Mouse (Mus musculus) lung, adult 2 months (tissue): Measurements from ENCODE around the gene Sidt1. TPM values are rescaled to one million over a fixed set of nuclear protein-coding genes. Genes with fewer than 3 reads are reported as not detected.

Experiments
- DNase-seq: peaks from one replicate; pipeline ENCODE4 v3.0.0; 2022
- H3K4me1 ChIP-seq: fragments of 200-500 bp; 2 replicates; pipeline ENCODE4 v1.6.1; 2011; ENCODE audit warnings: low read length; ENCODE audit not compliant: control insufficient read depth, insufficient read depth
- H3K4me3 ChIP-seq: fragments of 200-500 bp; replicated peaks from 2 replicates; pipeline ENCODE3; 2011; ENCODE audit warnings: low read depth, mild to moderate bottlenecking, control low read depth, low read length; ENCODE audit errors: extremely low read depth
- CTCF ChIP-seq: fragments of 200-500 bp; IDR thresholded peaks from 2 replicates; pipeline ENCODE4 v1.5.1; 2011; ENCODE audit warnings: mild to moderate bottlenecking, low read length, control low read depth; ENCODE audit not compliant: insufficient read depth
- POLR2A ChIP-seq: fragments of 200-500 bp; IDR thresholded peaks from 2 replicates; pipeline ENCODE4 v1.6.1; 2011; ENCODE audit warnings: low read depth, mild to moderate bottlenecking, control low read depth, low read length, borderline replicate concordance; ENCODE audit errors: extremely low read depth
- WGBS: fragments of 180-500 bp; shearing (Covaris S2); methylation state at CpG from one replicate; pipeline ENCODE4 v1.1.7; 2018; 5-methylcytosine and 5-hydroxymethylcytosine counted together
- polyA plus RNA-seq: library from polyadenylated mRNA; depleted of rRNA; stranded (reverse); fragments of >200 nt; gene quantifications from 2 replicates; pipeline ENCODE4 v1.2.3, GENCODE M21; 2012; rRNA removed

The Sidt1 gene
- polyA plus RNA-seq, result 2.9 and 4.3 TPM in 2 replicates

DNA sequence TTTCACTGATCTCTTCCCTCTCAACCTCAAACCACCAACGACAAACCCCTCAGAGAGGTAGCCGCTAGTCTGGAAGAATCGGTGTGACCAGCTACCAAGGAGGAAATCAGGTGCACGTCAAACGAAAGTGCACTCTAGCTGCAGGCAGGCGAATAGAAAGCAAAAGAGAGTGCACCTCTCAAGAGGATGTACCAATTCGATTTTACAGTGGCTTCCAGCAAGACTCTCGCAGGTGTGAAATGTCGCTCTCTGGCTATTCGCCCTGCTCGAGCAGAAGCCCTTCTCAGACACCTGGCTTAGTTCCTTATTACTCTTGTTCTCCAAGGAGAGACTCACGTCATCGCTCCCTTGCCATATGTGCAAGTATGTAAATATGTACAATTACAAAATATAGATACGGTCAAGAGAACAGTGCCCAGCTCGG, at the start of gene Sidt1:
Gene Sidt1 (minus strand): TSS at position 336 of the 424 bp plus-strand sequence.
- WGBS, result 5% methylated on average over 15 of the region's 15 CpGs
- Histone ChIP-seq H3K4me3 (peak within 1 kb of the TSS; percentile 64), H3K4me1 (peaks cover 3% of the 10 kb centered on the region; the same call in 1 of the 2 replicates)
- TF ChIP-seq CTCF (no peak), POLR2A (no peak)
- peak; percentile 23 for DNase-seq

GRCm38 (mm10) chr16:44381578-44381977, 48.6 kb upstream of the Sidt1 start:
- no peak for DNase-seq
- 61% methylated on average over 2 of the region's 5 CpGs for WGBS
- TF ChIP-seq CTCF (no peak), POLR2A (no peak)

DNA sequence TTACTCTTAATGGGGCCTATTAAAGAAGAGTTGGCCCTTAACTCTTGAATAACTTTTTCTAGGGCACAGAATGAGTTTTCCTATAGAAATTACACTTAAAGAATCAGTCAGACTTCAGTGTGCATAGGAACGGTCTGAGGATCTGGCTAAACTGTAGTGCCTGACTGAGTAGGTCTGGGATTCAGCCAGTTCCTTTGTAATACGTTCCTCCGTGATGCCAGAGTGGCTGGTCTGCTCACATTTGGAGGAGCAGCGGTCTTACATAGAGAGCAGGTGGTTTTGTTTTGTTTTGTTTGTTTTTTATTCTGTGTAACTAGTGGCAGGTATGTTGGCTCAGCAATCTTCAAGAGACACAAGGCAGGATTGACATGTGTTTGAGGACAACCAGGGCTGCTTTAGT, 47.0 kb upstream of the Sidt1 start:
- Histone ChIP-seq H3K4me1 (no peaks in the 10 kb centered on the region), H3K4me3 (no peak overlapping the region)
- DNase-seq, result no peak
- TF ChIP-seq POLR2A (no peak), CTCF (no peak)
- 80% methylated on average over 4 of the region's 4 CpGs for WGBS

More at GRCm38 (mm10) chr16:44381578-44381977, 48.6 kb upstream of the Sidt1 start:
- Histone ChIP-seq H3K4me1 (no peaks in the 10 kb centered on the region), H3K4me3 (no peak overlapping the region)

GRCm38 (mm10) chr16:44375459-44375858, 42.5 kb upstream of the Sidt1 start:
- WGBS, result 91% methylated on average over 4 of the region's 4 CpGs
- no peak for DNase-seq

GRCm38 (mm10) chr16:44365522-44365921, 32.5 kb upstream of the Sidt1 start:
- TF ChIP-seq POLR2A (no peak), CTCF (no peak)
- Histone ChIP-seq H3K4me1 (no peaks in the 10 kb centered on the region), H3K4me3 (no peak overlapping the region)
- 91% methylated on average over 7 of the region's 7 CpGs for WGBS
- no peak for DNase-seq

More at GRCm38 (mm10) chr16:44375459-44375858, 42.5 kb upstream of the Sidt1 start:
- Histone ChIP-seq H3K4me1 (no peaks in the 10 kb centered on the region), H3K4me3 (no peak overlapping the region)
- TF ChIP-seq CTCF (no peak), POLR2A (no peak)

DNA sequence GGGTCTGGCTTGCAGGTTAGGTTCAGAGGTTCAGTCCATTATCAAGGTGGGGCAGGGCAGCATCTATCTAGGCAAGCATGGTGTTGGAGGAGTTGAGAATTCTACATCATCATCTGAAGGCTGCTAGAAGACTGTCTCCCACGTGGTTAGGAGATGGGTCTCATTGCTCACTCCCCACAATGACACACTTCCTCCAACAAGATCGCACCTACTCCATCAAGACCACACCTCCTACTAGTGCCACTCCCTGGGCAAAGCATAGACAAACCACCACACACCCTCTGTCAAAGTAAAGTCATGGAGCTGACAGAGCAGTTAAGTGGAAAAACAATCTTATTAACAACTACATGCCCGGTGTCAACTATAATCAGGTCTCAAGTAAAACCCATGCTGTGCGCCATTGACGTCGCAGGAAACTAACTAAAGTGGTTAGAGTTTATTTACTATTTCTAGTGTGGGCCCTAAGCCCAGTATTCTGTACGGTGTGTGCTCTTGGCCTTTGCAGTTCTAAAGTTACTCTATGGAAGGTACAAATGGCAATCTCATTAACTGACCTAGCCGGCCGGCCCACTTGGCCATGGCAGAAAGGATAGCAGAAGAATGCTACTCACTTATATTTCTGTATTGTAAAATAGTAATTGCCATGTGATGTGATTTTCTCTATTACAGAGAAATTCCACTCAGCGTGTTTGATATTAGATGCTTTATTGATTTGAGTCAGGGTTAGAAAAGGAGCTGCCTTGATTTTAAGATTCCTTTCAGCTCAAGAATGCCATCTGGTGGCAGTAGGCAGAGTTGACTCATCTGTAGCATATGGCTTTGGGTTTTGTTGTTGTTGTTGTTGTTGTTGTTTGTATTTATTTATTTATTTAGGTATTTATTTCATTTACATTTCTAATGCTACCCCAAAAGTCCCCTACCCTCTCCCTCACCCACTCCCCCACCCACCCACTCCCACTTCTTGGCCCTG, 29.2 kb upstream of the Sidt1 start:
- Histone ChIP-seq H3K4me3 (no peak overlapping the region), H3K4me1 (peaks cover 5% of the 10 kb centered on the region)
- TF ChIP-seq POLR2A (no peak), CTCF (peak; percentile 39; the same call in 1 of the 2 replicates)
- no peak for DNase-seq
- 79% methylated on average over 10 of the region's 10 CpGs for WGBS

DNA sequence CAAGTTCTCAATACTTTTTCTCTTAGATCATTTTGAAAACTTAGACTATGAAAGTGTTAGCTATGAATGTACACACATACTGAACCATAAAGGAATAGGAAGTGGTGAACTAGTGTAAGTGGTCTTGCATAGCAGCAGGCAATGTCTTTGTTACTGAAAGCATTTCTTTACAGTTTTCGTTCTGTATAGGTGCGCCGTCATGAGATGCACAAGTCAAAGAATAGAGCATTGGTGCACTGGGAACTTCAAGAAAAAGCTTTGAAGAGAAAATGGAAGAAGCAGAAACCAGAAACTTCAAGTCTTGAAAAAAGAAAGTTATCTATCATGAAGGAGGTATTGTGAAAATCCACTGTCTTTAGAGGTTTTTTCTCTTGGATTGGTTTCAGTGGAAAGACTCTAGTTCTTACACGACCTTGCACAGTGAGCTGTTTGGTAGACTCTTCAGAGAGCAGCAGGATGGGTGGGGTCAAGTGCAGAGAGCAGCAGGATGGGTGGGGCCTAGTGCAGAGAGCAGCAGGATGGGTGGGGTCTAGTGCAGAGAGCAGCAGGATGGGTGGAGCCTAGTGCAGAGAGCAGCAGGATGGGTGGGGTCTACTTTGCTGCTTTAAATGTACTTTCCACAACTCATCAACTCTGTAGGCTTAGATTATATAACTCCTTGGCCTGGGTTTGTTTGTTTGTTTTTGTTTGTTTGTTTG, 24.7 kb upstream of the Sidt1 start:
- no peak for DNase-seq
- no peak; the same call in 1 of the 2 replicates for TF ChIP-seq POLR2A
- TF ChIP-seq CTCF, result no peak
- WGBS, result 67% methylated on average over 4 of the region's 4 CpGs
- Histone ChIP-seq H3K4me1 (peaks cover 8% of the 10 kb centered on the region), H3K4me3 (no peak overlapping the region)

- TF ChIP-seq CTCF (no peak), POLR2A (no peak)
- WGBS, result 51% methylated on average over 7 of the region's 7 CpGs
- Histone ChIP-seq H3K4me1 (peaks cover 8% of the 10 kb centered on the region), H3K4me3 (no peak overlapping the region)
- DNase-seq, result no peak
Observed at GRCm38 (mm10) chr16:44356291-44356690, 23.3 kb upstream of the Sidt1 start.

GRCm38 (mm10) chr16:44349801-44350397, 16.9 kb upstream of the Sidt1 start:
- peaks cover 4% of the 10 kb centered on the region for H3K4me1 ChIP-seq
- DNase-seq, result no peak
- no peak overlapping the region for H3K4me3 ChIP-seq
- WGBS, result 65% methylated on average over 4 of the region's 4 CpGs
- no peak for TF ChIP-seq POLR2A
- no peak for TF ChIP-seq CTCF
